Mouse (Mus musculus): Measurements from ENCODE around the gene Alpl.

The Alpl gene

DNA sequence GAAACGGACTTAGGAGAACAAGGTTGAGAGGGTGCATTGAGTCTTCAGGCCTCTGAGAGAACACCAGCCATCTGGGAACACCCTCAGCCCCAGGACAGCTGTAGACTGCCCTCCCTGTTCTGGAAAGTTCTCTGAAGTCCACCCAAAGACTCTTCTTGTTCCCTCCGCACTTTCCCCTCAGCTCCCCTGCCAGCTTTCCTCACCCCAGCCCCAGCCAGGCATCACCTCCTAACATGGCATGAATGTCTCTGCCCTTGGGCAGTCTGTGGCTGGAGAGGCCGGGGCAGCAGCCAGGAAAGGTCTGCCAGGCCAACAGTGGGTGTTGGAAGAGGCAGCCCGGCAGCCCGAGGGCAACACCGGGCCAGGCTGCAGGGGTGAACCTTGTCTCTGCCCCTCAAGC lies 27.4 kb downstream of the Alpl start:
- DNase-seq: no peak

DNA sequence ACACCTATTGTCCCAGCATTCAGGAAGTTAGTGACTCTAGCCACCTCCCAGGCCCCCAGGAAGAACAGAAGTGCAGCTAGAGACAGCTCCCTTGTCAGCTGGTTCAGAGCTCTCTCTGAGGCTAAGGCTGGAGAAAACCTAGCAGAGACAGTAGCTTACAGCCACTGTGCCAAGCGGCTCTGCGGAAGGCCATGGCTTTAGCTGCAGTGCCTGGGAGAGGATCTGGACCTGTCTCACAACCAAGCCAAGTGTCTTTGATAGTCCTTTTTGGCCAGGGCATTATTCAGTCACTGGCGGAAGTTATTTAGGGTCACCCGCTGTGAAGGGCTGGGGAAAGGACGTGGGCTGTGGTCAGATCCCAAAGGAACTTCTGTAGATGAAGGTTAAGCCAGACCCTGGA lies 27.8 kb downstream of the Alpl start:
- DNase-seq: no peak

DNA sequence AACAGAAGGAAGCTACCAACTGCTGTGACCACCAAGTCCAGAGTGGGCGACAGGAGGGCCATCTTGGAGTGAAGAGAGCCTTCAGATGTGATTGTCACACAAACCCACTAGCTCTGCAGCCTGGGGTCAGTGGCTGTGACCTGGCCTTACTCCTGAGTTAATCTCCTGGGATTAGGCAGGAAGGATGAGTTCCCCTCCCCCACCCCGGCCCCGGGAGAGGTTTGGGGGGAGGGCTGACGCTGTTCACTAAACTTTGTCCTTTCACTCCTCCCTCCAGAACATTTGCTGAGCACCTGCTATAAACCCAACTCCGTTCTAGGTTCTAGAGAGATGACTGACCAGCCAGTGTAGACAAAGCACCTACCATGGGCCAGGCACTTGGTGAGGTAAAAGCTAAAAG lies 29.8 kb downstream of the Alpl start:
- no peak for DNase-seq

DNA sequence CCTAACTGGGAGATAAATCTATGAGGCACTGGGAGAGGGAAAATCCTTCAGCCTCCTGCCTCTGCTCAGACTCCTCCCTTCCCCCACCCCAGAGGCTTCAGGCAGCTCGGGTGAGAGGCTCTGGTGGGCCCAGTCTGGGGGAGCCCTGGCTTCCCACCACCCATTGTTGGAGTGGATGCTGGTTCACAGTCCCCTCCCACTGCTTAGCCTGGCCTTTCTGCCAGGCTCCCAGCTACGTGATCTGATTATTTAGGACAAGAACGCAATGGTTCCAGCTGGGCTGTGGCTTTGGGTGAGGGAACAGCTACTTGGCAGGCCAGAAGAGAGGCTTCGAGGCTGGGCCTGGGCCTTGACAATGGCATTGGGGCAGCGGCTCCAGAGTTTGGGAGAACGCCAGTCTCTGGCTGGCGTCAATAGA lies 30.6 kb downstream of the Alpl start:
- no peak for DNase-seq

DNA sequence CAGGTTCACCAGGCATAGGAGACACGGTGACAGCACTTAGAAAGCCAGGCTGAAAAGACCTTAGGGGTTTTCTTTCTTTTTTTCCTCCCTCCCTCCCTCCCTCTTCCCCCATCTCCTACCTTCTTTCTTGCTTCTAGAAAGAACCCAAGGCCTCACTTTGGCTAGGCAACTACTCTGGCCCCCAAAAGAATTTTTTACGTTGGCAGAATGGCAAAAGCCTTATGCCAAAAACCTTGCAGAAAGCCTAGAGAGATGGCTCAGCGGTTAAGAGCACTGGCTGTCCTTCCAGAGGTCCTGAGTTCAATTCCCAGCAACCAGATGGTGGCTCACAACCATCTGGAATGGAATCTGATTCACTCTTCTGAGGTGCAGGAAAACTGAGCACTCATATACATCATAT lies 31.6 kb downstream of the Alpl start:
- no peak for DNase-seq

DNA sequence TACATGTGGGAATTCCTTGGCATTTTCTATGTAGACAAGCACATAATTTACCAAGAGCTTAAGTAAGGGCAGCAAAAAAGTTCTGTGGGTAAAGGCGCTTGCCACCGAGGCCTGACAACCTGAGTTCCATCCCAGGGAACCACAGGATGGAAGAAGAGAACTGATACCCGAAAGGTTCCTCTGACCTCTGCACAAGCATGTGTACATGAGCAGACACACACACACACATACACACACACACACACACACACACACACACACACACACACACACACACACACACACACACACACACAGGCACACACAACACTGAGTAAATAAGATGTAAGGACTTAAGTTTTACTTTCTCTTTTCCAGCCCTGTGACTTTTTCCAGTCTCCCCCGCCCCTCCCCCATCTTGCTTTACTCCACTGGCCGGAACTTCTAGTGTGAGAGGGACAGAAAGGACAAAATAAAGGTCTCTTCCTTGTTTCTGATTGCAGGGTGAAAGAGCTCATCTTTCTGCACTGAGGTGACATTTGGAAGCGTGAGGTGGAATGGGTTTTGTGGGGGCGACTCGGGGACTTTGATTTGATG lies 32.2 kb downstream of the Alpl start:
- DNase-seq: peak; percentile 73

DNA sequence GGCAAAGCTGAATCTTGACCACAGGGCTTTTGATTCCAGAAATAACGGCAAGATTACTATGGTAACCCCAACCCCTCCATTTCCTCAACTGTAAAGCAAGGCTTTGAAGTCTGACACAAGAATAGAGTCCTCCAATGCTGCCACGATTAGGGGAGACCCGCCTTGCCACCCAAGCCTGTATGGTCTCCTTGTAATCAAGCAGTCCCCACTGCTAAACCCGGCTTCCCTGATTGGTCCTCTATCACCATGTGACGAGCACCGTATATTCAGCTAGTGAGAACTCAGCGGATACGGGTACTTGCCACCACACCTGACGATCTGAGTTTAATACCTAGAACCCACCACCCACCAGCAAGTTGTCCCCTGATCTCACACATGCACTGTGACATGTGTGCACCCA lies 33.3 kb downstream of the Alpl start:
- DNase-seq: no peak

DNA sequence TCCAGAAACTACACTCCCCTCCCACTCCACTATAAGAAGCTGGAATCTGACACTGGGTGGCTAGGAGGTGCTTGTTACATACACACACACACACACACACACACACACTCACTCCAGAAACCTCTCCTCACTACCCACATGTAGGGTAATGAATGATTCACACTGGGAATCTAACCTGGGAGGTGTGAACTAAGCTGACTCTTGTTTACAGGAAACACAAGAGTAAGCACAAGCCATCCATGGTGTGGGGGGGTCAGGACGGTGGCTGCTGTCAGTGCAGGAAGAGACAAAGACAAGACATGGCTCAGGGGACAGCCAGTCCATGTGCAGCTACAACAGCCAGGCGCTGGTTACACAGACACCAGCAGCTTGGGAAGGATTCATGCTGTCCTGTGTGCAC lies 41.7 kb downstream of the Alpl start:
- no peak for DNase-seq

DNA sequence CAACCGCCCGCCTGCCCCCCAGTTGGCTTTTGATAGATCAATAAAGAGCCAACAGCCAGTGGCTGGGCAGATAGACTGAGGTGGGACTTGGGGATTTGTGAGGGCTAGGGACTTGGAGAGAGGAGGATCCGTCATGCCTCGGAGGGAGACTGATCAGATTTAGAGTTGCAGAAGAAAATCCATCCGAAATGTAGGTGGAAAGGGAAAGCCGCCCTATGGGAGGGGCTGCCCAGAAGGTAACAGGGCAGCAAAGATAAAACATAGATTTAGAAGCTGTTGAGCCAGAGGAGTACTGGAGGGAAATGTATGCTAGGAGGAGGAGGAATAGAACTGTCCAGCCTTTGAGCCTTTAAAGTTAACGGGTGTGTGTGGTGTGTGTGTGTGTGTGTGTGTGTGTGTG lies 43.0 kb downstream of the Alpl start:
- DNase-seq: no peak

DNA sequence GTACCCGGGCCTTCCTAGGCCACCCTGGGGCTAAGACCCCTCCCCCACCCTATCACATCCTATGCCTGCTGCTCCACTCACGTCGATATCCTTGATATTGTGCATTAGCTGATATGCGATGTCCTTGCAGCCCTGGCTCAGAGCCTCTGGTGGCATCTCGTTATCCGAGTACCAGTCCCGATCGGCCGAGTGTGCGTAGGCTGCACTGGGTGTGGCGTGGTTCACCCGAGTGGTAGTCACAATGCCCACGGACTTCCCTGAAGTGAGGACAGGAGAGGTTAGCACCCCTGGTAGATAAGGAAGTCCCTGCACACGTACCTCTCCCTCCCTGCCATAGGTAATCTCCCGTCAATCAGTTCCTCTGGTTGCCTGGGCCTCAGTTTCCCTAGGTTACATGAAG lies 43.7 kb downstream of the Alpl start:
- DNase-seq: no peak

DNA sequence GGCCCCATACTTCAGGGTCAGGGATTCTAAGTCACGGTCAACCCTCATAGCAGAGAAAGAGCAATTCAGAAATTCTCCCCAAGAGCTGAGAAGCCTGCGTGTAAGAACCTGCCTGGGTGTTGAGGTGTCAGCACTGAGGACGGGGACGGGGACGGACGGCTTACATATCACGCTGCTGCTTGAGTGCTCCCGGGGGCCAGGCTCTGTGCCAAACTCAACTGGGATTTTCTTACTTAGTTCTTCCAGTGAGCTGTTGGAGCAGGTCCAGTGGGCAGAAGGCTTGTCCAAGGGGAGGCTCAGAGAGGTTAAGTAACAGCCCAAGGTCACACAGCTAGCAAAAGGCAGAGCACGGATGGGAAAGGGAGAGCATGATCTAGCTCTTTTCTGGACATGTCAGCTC lies 44.5 kb downstream of the Alpl start:
- DNase-seq: peak; percentile 71

DNA sequence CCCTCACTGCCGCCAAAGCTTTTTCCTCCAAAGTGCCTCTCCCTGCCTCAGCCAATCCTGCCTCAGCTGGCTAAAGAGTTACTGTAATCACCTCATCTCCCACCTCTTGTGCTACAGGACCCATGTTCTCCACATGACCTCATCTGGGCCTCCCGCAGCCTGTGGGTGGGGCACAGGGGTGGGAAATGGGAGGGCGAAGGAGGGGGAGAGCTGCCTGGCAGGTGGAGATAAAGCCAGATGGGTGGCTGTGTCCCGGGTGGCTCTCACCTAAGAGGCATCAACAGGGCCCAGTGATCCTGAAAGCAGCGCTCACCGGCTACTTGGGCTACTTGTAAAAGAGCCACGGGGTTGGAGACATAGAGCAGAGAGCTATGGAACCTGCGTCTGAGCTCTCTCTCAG lies 44.9 kb downstream of the Alpl start:
- DNase-seq: no peak

DNA sequence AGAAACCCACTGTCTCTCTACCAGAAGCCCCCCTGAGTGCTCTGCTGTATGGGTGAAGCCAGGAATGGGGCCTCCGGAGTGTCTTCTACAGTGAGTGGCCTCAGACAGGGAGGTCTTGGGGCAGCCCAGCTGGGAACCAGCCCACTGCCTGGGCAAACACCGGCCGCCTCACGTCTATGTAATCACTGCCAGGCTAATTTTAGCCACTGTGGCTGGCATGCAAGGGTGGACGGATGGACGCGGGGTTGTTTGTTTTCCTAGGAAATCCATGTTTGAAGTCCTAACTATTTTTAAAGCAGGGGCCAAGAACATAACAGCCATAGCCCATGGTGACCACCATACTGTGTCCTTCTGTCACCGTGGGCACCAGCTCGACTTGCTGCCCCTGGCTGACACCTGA lies 46.1 kb downstream of the Alpl start:
- peak; percentile 36 for DNase-seq

DNA sequence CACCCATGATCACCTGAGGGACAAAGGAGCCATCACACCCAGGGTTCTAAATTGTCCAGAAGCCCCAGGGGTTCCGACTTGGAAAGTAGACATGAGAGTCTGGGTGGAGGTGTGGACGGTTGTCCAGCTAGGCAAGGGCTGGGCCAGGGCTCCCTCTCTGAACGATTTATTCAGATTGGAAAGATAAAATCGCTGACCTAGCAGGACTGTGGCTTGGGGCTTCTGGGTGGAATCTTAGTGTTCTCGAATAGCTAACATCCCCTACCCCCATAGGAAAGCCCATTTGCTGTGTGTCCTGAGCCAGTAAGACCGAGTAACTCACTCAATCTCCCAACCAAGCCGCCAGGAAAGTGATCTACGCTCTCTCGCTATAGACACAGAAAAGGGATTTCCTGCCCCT lies 46.5 kb downstream of the Alpl start:
- DNase-seq: no peak

DNA sequence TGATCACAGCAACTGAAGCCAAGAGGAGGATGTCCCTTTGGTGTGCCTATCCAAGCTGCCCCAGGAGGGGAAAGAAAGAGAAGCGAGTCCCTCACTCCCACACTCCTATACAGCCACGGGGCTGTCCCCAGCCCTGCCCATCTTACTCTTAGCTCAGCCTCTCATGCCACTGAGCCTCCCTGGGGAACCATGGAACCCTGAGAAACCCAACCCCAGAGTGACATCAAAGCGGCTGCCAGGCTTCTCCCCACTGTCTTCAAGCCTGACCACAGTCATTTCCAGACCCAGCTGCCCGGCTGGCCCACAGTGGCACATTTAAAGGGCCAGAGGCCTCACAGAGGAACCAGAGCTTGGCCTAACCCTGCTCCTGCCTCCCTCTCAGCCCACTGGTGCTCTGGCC lies 47.5 kb downstream of the Alpl start:
- no peak for DNase-seq

DNA sequence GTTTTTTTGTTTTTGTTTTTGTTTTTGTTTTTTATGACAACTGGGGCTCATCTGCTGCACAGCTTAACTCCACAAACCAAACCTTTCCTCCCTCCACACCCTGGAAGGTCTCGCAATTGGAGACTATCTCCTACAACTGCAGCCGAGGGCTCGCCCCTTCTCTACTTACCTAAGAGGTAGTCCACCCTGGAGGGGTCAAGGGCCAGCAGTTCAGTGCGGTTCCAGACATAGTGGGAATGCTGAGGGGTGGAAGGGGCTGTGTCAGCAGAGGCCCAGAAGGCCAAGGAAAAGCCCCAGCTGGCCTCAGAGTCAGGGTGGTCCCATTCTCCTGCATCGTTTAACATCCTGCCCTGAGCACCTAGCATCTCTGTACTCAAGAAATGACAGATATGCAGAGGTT lies 48.6 kb downstream of the Alpl start:
- no peak for DNase-seq

DNA sequence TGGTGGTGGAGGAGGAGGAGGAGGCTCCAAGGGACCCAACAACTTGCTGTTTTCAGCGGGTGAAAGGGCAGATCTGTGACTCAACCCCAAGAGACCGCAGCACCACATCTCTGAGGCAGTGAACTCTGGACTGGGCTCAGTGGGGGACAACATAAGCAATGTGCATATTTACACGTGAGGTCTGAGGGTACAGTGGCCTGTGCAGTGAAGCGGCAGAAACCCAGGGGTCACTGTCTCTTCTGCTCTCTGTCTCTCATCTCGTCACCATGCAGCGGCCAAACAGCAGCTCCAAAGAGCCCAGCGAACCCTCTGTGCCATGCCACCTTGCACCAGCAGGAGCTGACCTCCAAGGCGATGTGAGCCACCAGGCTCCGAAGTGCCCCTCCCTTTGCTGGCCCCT lies 49.1 kb downstream of the Alpl start:
- DNase-seq: no peak

DNA sequence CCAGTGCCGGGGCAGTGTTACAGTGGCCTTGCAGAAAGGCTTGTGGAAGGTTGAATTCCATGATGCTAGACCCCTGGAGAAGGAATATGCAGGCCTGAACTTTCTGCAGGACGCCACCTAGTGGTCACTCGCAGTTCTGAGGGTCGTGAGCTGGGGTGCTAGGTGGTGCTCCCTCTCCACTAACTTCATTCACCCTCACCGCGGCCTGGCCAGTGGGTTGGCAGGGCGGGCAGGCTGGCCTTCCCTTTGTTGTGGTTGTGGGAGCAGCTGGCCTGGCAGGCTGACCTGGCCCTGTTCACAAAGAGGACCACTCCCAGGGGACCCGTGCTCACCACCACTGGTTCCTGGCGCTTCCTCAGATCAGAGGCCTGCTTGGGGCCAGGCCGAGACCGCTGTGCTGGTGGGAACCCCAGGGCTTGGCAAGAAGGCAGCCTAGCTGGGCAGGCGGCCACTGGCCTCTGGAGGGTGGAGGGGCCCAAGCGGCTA lies 51.7 kb downstream of the Alpl start:
- DNase-seq: peak; percentile 47

DNA sequence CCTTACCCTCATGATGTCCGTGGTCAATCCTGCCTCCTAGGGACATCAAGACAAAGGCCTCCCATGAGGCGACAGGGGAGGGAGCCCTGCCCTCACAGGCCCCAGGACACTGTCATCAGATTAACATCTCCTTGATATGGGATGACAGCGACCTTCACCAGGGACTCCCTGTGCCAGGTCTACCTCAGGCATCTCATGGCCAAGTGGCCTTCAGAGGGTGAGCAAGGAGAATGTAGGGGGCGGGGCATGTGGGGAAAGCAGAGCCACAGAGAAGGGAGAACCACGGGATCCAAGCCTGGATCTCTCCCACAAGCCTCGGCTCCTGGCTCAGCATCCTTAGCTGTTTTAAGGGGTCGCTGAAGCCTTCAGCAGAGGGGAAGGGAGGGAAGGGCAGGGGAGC lies 52.4 kb downstream of the Alpl start:
- DNase-seq: no peak

DNA sequence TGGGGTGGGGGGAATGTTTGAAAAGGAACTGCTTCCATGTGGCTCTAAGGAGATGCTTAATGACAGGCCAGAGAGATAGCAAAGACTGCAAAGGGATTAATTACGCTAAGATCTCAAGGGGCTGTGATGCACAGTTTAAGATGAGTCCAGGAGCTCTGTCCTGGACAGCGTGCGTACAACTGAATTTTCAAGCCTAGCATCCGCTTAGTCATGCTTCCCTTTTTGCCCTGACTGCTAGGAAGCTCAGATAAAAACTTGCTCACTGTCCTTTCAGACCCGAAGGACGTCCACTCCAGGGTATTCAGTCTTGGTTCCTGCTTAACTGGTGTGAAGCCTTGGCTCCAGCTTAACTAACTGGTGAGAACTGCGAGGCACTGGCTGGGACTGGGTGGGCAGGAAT lies 55.8 kb downstream of the Alpl start:
- no peak for DNase-seq

DNA sequence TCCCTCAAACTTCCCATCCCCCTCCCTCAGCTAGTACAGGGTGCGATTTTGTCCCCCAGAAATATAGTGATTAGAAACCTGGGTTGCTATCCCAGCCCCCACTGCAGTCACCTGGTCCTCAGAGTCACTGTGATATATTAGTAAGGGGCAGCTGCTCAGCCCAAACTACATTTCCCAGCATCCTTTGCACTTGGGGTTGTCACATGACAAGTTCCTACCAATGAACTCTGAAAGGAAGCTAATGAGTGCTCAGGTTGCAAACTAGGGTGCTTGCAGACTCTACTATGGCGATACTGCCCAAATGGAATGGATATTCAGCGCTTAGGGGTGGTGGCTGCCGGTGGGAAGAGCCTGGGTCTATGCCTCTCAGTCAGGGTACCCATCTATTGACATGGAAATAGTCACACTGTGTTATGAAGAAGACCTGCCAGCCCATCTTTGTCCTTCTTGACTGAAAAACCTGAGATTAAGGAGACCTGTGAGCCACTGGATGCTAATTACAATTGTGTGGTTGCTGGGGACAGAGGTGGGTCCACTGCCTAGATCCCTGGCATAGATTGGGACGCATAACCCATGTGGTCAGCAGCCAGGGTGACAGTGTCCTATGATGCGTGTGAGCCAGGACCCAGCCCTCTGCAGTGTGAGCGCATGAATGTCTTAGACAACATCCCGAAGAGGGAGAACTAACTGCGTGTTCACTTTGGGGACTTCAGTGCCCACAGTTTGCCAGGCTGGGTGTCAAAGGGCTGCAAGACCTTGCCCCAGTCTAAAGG lies 56.8 kb downstream of the Alpl start:
- peak; percentile 62 for DNase-seq

DNA sequence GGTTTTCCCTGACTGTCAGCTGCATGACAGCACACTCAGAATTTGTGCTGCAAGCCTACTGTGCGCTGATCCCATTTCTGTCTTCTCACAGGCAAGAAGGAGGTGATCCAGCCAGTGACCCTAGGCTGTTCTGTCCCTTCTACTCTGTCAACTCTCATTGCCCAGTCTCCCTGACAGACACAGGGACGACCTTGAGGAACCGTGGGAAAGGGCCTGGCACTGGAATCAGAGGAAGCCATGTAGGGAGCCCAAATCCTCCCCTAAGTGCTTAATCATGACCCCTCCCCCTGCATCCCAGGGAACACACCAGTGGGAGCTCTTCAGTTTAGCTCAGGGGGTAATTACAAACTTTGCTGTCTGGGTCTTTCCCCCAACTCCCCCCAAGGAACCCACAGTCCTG lies 58.4 kb downstream of the Alpl start:
- DNase-seq: no peak

DNA sequence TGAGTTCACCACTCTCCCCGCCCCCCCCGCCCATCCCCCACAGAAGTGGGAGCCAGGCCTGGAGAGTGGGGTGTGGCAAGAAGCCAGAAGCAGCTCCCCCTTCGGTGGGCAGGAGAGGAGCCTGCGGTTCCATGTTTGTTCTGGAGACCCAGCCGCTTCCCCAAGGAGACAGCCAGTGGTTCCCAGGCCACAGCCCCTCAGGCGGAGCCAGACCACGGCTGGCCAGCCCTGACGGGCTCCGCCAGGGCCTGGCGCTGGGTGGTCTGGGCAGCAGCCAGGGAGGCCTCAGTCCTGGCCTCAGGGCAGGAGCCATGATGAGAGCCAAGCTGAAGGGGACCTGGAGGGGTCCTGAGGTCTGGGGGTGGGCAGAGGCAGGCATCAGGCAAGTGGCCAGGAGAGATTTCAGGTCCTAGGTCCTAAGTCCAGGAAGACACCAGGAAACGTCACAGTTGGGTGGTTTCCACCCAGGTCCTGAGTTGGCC lies 59.9 kb downstream of the Alpl start:
- DNase-seq: no peak

DNA sequence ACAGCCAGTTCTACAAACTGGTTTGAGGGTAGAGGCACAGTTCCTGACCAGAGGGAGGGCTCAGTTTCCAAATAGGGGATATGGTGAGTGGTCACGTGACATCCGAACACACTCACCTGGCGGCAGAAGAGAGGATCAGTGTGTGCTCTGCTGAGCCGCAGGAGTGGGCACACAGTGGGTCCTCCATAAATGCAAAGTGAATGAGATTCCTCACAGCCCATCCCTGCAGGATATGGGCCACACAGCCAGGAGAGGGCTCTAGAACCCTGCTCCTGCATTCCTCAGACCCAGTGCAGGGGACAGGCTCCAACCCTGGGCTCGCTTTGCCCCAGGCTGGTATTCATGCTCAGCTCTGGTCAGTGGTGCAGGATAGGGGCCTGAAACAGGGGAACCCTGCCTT lies 62.7 kb downstream of the Alpl start:
- DNase-seq: no peak

DNA sequence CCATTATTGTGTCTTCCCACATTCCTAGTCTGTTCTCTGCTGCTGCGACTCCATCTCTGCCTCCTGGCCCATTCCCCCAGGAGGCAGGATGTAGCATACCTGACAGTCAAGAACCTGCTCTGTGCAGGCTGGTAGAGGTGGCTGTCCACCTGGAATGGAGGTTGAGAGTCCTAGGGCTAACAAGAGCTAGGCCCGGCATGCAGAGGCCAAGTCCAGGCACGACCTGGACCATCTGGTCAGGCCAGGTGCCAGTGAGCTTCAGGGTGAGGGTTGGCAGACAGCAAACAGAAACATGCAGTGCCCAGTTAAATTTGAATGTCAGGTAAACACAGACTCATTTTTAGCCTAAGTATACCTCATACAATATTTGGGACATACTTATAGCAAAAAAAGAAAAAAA lies 63.2 kb downstream of the Alpl start:
- no peak for DNase-seq

All from lung, postnatal 10 days (tissue).